In genomic region chr5:69836356-69836755, GRCm38 (mm10) we compare ENCODE assay signal across 22 mouse cellular contexts.
DNase-seq lines count a peak whose midpoint lies in the region; ATAC-seq and TF ChIP-seq lines count a peak whose summit lies in the region.
"Had no signal": no experiment of that assay in that cellular context is flagged by ENCODE, and none has a peak within 500 bp of the region (broad histone marks: within the 10 kb centered on the region; RNA-seq: fewer than 3 reads in every experiment).

No protein-coding gene starts in this region.

- no peak overlapping the region for H3K4me2 ChIP-seq in kidney, postnatal 0 days (ENCODE audit: low read length)
- no peak overlapping the region for H3K4me2 ChIP-seq in kidney, embryonic 16.5 days (replicated peaks; ENCODE audit: low read depth, low read length)
- H3K4me2 ChIP-seq: embryonic facial prominence, embryonic 13.5 days; embryonic facial prominence, embryonic 15.5 days; forebrain, embryonic 12.5 days had no signal

- H3K27me3 ChIP-seq in kidney, postnatal 0 days (ENCODE audit: insufficient read depth, low read length): no peaks in the 10 kb centered on the region
- no peaks in the 10 kb centered on the region for H3K27me3 ChIP-seq in kidney, embryonic 16.5 days (ENCODE audit: insufficient read depth, low read length)
- no peaks in the 10 kb centered on the region for H3K27me3 ChIP-seq in kidney, adult 2 months (replicated peaks; ENCODE audit: control insufficient read depth, insufficient read depth, low read length)
- H3K27me3 ChIP-seq: embryonic facial prominence, embryonic 13.5 days; embryonic facial prominence, embryonic 15.5 days; forebrain, embryonic 12.5 days had no signal

- H3K9ac ChIP-seq in kidney, postnatal 0 days (ENCODE audit: low read depth, low read length): no peak overlapping the region
- H3K9ac ChIP-seq in kidney, embryonic 16.5 days (replicated peaks; ENCODE audit: low read length): no peak overlapping the region
- H3K9ac ChIP-seq: embryonic facial prominence, embryonic 13.5 days; embryonic facial prominence, embryonic 15.5 days; forebrain, embryonic 12.5 days had no signal

- H3K36me3 ChIP-seq in kidney, postnatal 0 days (ENCODE audit: insufficient read depth, low read length): no peaks in the 10 kb centered on the region
- H3K36me3 ChIP-seq in kidney, embryonic 16.5 days (ENCODE audit: insufficient read depth, low read length): no peaks in the 10 kb centered on the region
- H3K36me3 ChIP-seq in kidney, adult 2 months (ENCODE audit: control insufficient read depth, insufficient read depth, low read length): no peaks in the 10 kb centered on the region
- H3K36me3 ChIP-seq: embryonic facial prominence, embryonic 13.5 days; embryonic facial prominence, embryonic 15.5 days; forebrain, embryonic 10.5 days; forebrain, embryonic 12.5 days had no signal

- TF ChIP-seq POLR2A in kidney, adult 2 months (IDR thresholded peaks at IDR 0.05; ENCODE audit: low read depth, low read length): no peak

- no peak for ATAC-seq in kidney, postnatal 0 days (replicated peaks; ENCODE audit: low FRiP score, low read depth)
- no peak for ATAC-seq in kidney, embryonic 16.5 days (ENCODE audit: low FRiP score, low TSS enrichment)
- ATAC-seq: forebrain, embryonic 14.5 days had no signal

- peak; percentile 53 for DNase-seq in kidney, postnatal 0 days (ENCODE audit: low spot score)
- peak; percentile 5 for DNase-seq in kidney, postnatal 14 days
- no peak for DNase-seq in kidney, adult 2 months
- DNase-seq in right cerebral cortex, adult 18-20 months: peak; percentile 5
- DNase-seq in right cerebral cortex, postnatal 14 days: no peak
- DNase-seq: adrenal gland, adult 2 months; adrenal gland, postnatal 10 days; adrenal gland, postnatal 25 days; cerebellum, adult 11 months; cerebellum, adult 18-20 months; cerebellum, adult 8-10 months; cerebellum, adult 9-11 months; cerebellum, postnatal 14 days; cerebellum, postnatal 36 days; embryo, embryonic 11 days had no signal

- WGBS in kidney, postnatal 0 days: 40% methylated on average over 8 of the region's 8 CpGs
- WGBS in kidney, embryonic 16.5 days: 45% methylated on average over 8 of the region's 8 CpGs
- 46% methylated on average over 8 of the region's 8 CpGs for WGBS in kidney, adult 2 months

- H3K9me3 ChIP-seq in kidney, postnatal 0 days (replicated peaks; ENCODE audit: low read length): no peaks in the 10 kb centered on the region
- no peaks in the 10 kb centered on the region for H3K9me3 ChIP-seq in kidney, embryonic 16.5 days (ENCODE audit: low read length)
- H3K9me3 ChIP-seq: embryonic facial prominence, embryonic 13.5 days; embryonic facial prominence, embryonic 15.5 days; forebrain, embryonic 10.5 days; forebrain, embryonic 12.5 days had no signal

- H3K4me3 ChIP-seq in kidney, postnatal 0 days (replicated peaks; ENCODE audit: low read depth, low read length): no peak overlapping the region
- H3K4me3 ChIP-seq in kidney, embryonic 16.5 days (ENCODE audit: low read length): no peak overlapping the region
- no peak overlapping the region for H3K4me3 ChIP-seq in kidney, adult 2 months (ENCODE audit: insufficient read depth, low read depth, low read length)
- H3K4me3 ChIP-seq: embryonic facial prominence, embryonic 13.5 days; embryonic facial prominence, embryonic 15.5 days; erythroblast, embryonic 14.5 days; forebrain, embryonic 10.5 days; forebrain, embryonic 12.5 days had no signal

- TF ChIP-seq CTCF in kidney, postnatal 0 days (IDR thresholded peaks at IDR 0.05; ENCODE audit: low read depth): no peak
- TF ChIP-seq CTCF in kidney, adult 2 months (conservative IDR thresholded peaks at IDR 0.05; ENCODE audit: insufficient read depth, insufficient read length, low read depth, low read length): no peak

- H3K4me1 ChIP-seq in kidney, postnatal 0 days (replicated peaks; ENCODE audit: insufficient read depth, low read length): no peaks in the 10 kb centered on the region
- H3K4me1 ChIP-seq in kidney, embryonic 16.5 days (ENCODE audit: insufficient read depth, low read length): no peaks in the 10 kb centered on the region
- no peaks in the 10 kb centered on the region for H3K4me1 ChIP-seq in kidney, adult 2 months (ENCODE audit: control insufficient read depth, insufficient read depth, low read length)
- H3K4me1 ChIP-seq: embryonic facial prominence, embryonic 13.5 days; embryonic facial prominence, embryonic 15.5 days; forebrain, embryonic 10.5 days had no signal

- no peak overlapping the region for H3K27ac ChIP-seq in kidney, postnatal 0 days
- H3K27ac ChIP-seq in kidney, embryonic 16.5 days (ENCODE audit: low read length): no peak overlapping the region
- H3K27ac ChIP-seq in kidney, adult 2 months (ENCODE audit: insufficient read depth, low read depth, low read length): no peak overlapping the region
- H3K27ac ChIP-seq: embryonic facial prominence, embryonic 13.5 days; embryonic facial prominence, embryonic 15.5 days; forebrain, embryonic 10.5 days; forebrain, embryonic 12.5 days had no signal

Comparison
In these comparisons a context has a peak if more than half of its experiments do, and no peak if none do; other contexts are left out.
1. DNase-seq: peak in kidney, postnatal 0 days (single experiment), kidney, postnatal 14 days (single experiment) and right cerebral cortex, adult 18-20 months (single experiment); none in kidney, adult 2 months (single experiment) and right cerebral cortex, postnatal 14 days (single experiment).